Mouse (Mus musculus) forebrain, embryonic 10.5 days (tissue): ENCODE measurements around the gene Ihh. TPM values are rescaled to one million over a fixed set of nuclear protein-coding genes. Genes with fewer than 3 reads are reported as not detected.

Experiments
- microRNA counts: library from miRNA; unstranded; fragments of <30 nt; microRNA quantifications from one replicate; lab custom pipeline; 2017
- microRNA-seq: library from miRNA; unstranded; fragments of <30 nt; microRNA quantifications from one replicate; pipeline ENCODE4, GENCODE M21; 2017
- polyA plus RNA-seq: library from polyadenylated mRNA; unstranded; fragments of >200 nt; fragmentation: Nextera tagmentation; extraction: Ambion mirVana; gene quantifications from 2 replicates; pipeline ENCODE4 v1.2.1, GENCODE M21; 2016

The Ihh gene
- polyA plus RNA-seq, 1 experiment from 2014 or later = not detected

MicroRNAs within 50 kb of the gene (microRNA counts, 519-probe panel; counts per million panel counts)
- 341 counts per million, percentile 65 among the panel's probes with 10 or more counts for microRNA mmu-miR-375 (lab: Ali Mortazavi, UCI)

Small RNA genes lying within 50 kb of the gene (microRNA-seq; reads per million reads assigned to microRNA genes)
- 479 reads per million, percentile 66 among the genes with 10 or more reads in this experiment for gene Mir375

Other genes starting within 250 kb of the Ihh start
- gene Cyp27a1, start 238.1 kb downstream of the Ihh start, polyA plus RNA-seq = 10.4 and 11.5 TPM in 2 replicates
- gene Prkag3, start 202.5 kb downstream of the Ihh start, polyA plus RNA-seq = 0.20 TPM in 1 of 2 replicates, not detected in the other
- gene Wnt6, start 179.8 kb downstream of the Ihh start, polyA plus RNA-seq = 9.1 and 10.6 TPM in 2 replicates
- gene Wnt10a, start 160.2 kb downstream of the Ihh start, polyA plus RNA-seq = 0.65 and 0.92 TPM in 2 replicates
- gene Cdk5r2, start 96.7 kb downstream of the Ihh start, polyA plus RNA-seq = 0.22 and 0.25 TPM in 2 replicates
- gene Fev, start 66.3 kb downstream of the Ihh start, polyA plus RNA-seq = not detected in 2 replicates
- not detected in 2 replicates for gene Cryba2, start 58.5 kb downstream of the Ihh start, polyA plus RNA-seq
- gene Cfap65, start 16.1 kb downstream of the Ihh start, polyA plus RNA-seq = 0.04 and 0.25 TPM in 2 replicates
- 12.2 and 12.4 TPM in 2 replicates for gene Nhej1, start 173.5 kb upstream of the Ihh start, polyA plus RNA-seq
- gene Slc23a3, start 182.2 kb upstream of the Ihh start, polyA plus RNA-seq = not detected in 2 replicates
- gene Cnppd1, start 191.0 kb upstream of the Ihh start, polyA plus RNA-seq = 41.0 and 43.6 TPM in 2 replicates
- gene Retreg2, start 191.1 kb upstream of the Ihh start, polyA plus RNA-seq = 42.0 and 42.7 TPM in 2 replicates
- 26.8 and 29.0 TPM in 2 replicates for gene Zfand2b, start 217.0 kb upstream of the Ihh start, polyA plus RNA-seq
- 41.9 and 45.4 TPM in 2 replicates for gene Abcb6, start 228.7 kb upstream of the Ihh start, polyA plus RNA-seq
- gene Ankzf1, start 240.5 kb upstream of the Ihh start, polyA plus RNA-seq = 20.9 and 24.1 TPM in 2 replicates
- 17.4 and 19.2 TPM in 2 replicates for gene Atg9a, start 240.5 kb upstream of the Ihh start, polyA plus RNA-seq